Mouse (Mus musculus) cerebellum, adult 2 months (tissue): Measurements from ENCODE around the gene Eogt. TPM values are rescaled to one million over a fixed set of nuclear protein-coding genes. Genes with fewer than 3 reads are reported as not detected.

ENCODE experiments used
- DNase-seq, 2 experiments: peaks; one replicate each; pipeline ENCODE4 v3.0.0; 2021
- H3K27ac ChIP-seq: fragments of 200-500 bp; 2 replicates; pipeline ENCODE4 v1.5.1; 2012; ENCODE audit warnings: low read length, control low read depth, inconsistent platforms; ENCODE audit not compliant: insufficient read depth
- H3K27me3 ChIP-seq: fragments of 200-500 bp; 2 replicates; pipeline ENCODE4 v1.6.1; 2012; ENCODE audit warnings: inconsistent platforms, mild to moderate bottlenecking, low read length, moderate library complexity; ENCODE audit not compliant: control insufficient read depth, insufficient read depth
- H3K4me1 ChIP-seq: fragments of 200-500 bp; 2 replicates; pipeline ENCODE4 v1.6.1; 2011; ENCODE audit warnings: low read length; ENCODE audit not compliant: control insufficient read depth, insufficient read depth
- H3K4me3 ChIP-seq: fragments of 200-500 bp; replicated peaks from 2 replicates; pipeline ENCODE3; 2011; ENCODE audit warnings: mild to moderate bottlenecking, low read depth, low read length, control low read depth; ENCODE audit not compliant: insufficient read depth
- CTCF ChIP-seq: fragments of 200-500 bp; IDR thresholded peaks from 2 replicates; pipeline ENCODE4 v1.5.1; 2011; ENCODE audit warnings: low read depth, mild to moderate bottlenecking, control low read depth, low read length, moderate library complexity, borderline replicate concordance; ENCODE audit not compliant: insufficient read depth
- POLR2A ChIP-seq: fragments of 200-500 bp; IDR thresholded peaks from 2 replicates; pipeline ENCODE4 v1.6.1; 2011; ENCODE audit warnings: low read length, control low read depth, borderline replicate concordance; ENCODE audit not compliant: insufficient read depth
- WGBS: fragments of 180-500 bp; shearing (Covaris S2); methylation state at CpG from one replicate; pipeline ENCODE4 v1.1.7; 2018; 5-methylcytosine and 5-hydroxymethylcytosine counted together
- polyA plus RNA-seq: library from polyadenylated mRNA; depleted of rRNA; stranded (reverse); fragments of >200 nt; gene quantifications from 2 replicates; pipeline ENCODE4 v1.2.3, GENCODE M21; 2012; rRNA removed

Gene Eogt
- polyA plus RNA-seq, 1 experiment: 21.8 TPM

- 19% methylated on average over 15 of the region's 15 CpGs for WGBS
- TF ChIP-seq CTCF (no peak), POLR2A (no peak)
- no peak for DNase-seq
- H3K27ac ChIP-seq: no peak overlapping the region
- no peaks in the 10 kb centered on the region; the same call in 1 of the 2 replicates for H3K27me3 ChIP-seq
- no peaks in the 10 kb centered on the region for H3K4me1 ChIP-seq
- no peak overlapping the region for H3K4me3 ChIP-seq
Observed at GRCm38 (mm10) chr6:97101958-97102702, 46.9 kb downstream of the Eogt start.

GRCm38 (mm10) chr6:97101190-97101957, 47.6 kb downstream of the Eogt start:
- TF ChIP-seq CTCF: no peak
- TF ChIP-seq POLR2A: no peak
- Histone ChIP-seq H3K4me3 (no peak overlapping the region), H3K27ac (no peak overlapping the region), H3K4me1 (no peaks in the 10 kb centered on the region), H3K27me3 (no peaks in the 10 kb centered on the region; the same call in 1 of the 2 replicates)
- no peak for DNase-seq
- WGBS: 29% methylated on average over 12 of the region's 12 CpGs

- no peaks in the 10 kb centered on the region for H3K27me3 ChIP-seq
- no peak overlapping the region for H3K4me3 ChIP-seq
- whole genome bisulfite sequencing: 90% methylated on average over 2 of the region's 2 CpGs
- DNase-seq: no peak
- H3K27ac ChIP-seq: no peak overlapping the region
- no peaks in the 10 kb centered on the region for H3K4me1 ChIP-seq
- no peak for TF ChIP-seq POLR2A
- no peak for TF ChIP-seq CTCF
Observed at GRCm38 (mm10) chr6:97082336-97082735, 66.6 kb downstream of the Eogt start.

GRCm38 (mm10) chr6:97080016-97080415, 69.0 kb downstream of the Eogt start:
- DNase-seq: no peak
- Histone ChIP-seq H3K27me3 (no peaks in the 10 kb centered on the region), H3K4me3 (no peak overlapping the region), H3K4me1 (no peaks in the 10 kb centered on the region), H3K27ac (no peak overlapping the region)
- 68% methylated on average over 9 of the region's 9 CpGs for WGBS
- TF ChIP-seq POLR2A (no peak), CTCF (no peak)

- Histone ChIP-seq H3K27ac (no peak within 1 kb of the TSS), H3K27me3 (no peaks in the 10 kb centered on the region; the same call in 1 of the 2 replicates), H3K4me3 (no peak within 1 kb of the TSS), H3K4me1 (no peaks in the 10 kb centered on the region)
- no peak for DNase-seq
- under 1% methylated on average over 30 of the region's 30 CpGs for WGBS
- no peak for TF ChIP-seq CTCF
- TF ChIP-seq POLR2A: no peak
Observed at GRCm38 (mm10) chr6:97060074-97060681, 88.8 kb downstream of the Eogt start, which contains the start of gene Fam19a4. Fam19a4 (minus strand) TSS chr6:97060413.

Other genes starting within 250 kb of the Eogt start
- 0.13 and 0.54 TPM in 2 replicates for gene Fam19a4, start 88.8 kb downstream of the Eogt start, polyA plus RNA-seq
- 13.4 and 14.2 TPM in 2 replicates for gene Tmf1, start 29.9 kb upstream of the Eogt start, polyA plus RNA-seq
- gene Uba3, start 56.5 kb upstream of the Eogt start, polyA plus RNA-seq: 79.1 and 80.4 TPM in 2 replicates
- 179 and 181 TPM in 2 replicates for gene Arl6ip5, start 61.5 kb upstream of the Eogt start, polyA plus RNA-seq
- gene Lmod3, start 103.6 kb upstream of the Eogt start, polyA plus RNA-seq: 0.06 and 0.08 TPM in 2 replicates